Mouse (Mus musculus): ENCODE results near the gene Myt1l. TPM values are rescaled to one million over a fixed set of nuclear protein-coding genes. Genes with fewer than 3 reads are reported as not detected.

The Myt1l gene
- polyA plus RNA-seq, 1 experiment from 2014 or later = 1.2 TPM

- Histone ChIP-seq H3K9ac (ENCODE audit: low read depth, low read length) (no peak overlapping the region), H3K27me3 (replicated peaks; ENCODE audit: control insufficient read depth, insufficient read depth, low read length) (no peaks in the 10 kb centered on the region), H3K36me3 (ENCODE audit: control insufficient read depth, insufficient read depth) (no peaks in the 10 kb centered on the region), H3K4me1 (replicated peaks; ENCODE audit: control insufficient read depth, insufficient read depth, low read length) (no peaks in the 10 kb centered on the region), H3K4me3 (ENCODE audit: low read depth, low read length) (no peak overlapping the region), H3K27ac (ENCODE audit: low read depth, low read length) (no peak overlapping the region), H3K9me3 (ENCODE audit: control insufficient read depth) (no peaks in the 10 kb centered on the region), H3K4me2 (replicated peaks; ENCODE audit: low read depth) (no peak overlapping the region)
- no peak for TF ChIP-seq CTCF (IDR thresholded peaks at IDR 0.05; ENCODE audit: low read depth)
- no peak for ATAC-seq
Observed at GRCm38 (mm10) chr12:29772401-29772800, 244.2 kb downstream of the Myt1l start.

- Histone ChIP-seq H3K9me3 (ENCODE audit: control insufficient read depth) (no peaks in the 10 kb centered on the region), H3K4me2 (replicated peaks; ENCODE audit: low read depth) (no peak overlapping the region), H3K27me3 (replicated peaks; ENCODE audit: control insufficient read depth, insufficient read depth, low read length) (no peaks in the 10 kb centered on the region), H3K36me3 (ENCODE audit: control insufficient read depth, insufficient read depth) (no peaks in the 10 kb centered on the region), H3K27ac (ENCODE audit: low read depth, low read length) (no peak overlapping the region), H3K4me3 (ENCODE audit: low read depth, low read length) (no peak overlapping the region), H3K4me1 (replicated peaks; ENCODE audit: control insufficient read depth, insufficient read depth, low read length) (no peaks in the 10 kb centered on the region), H3K9ac (ENCODE audit: low read depth, low read length) (no peak overlapping the region)
- ATAC-seq = no peak
- TF ChIP-seq CTCF (IDR thresholded peaks at IDR 0.05; ENCODE audit: low read depth) = no peak
- 81% methylated on average over 2 of the region's 2 CpGs for WGBS
Observed at GRCm38 (mm10) chr12:29778901-29779300, 250.7 kb downstream of the Myt1l start.

DNA sequence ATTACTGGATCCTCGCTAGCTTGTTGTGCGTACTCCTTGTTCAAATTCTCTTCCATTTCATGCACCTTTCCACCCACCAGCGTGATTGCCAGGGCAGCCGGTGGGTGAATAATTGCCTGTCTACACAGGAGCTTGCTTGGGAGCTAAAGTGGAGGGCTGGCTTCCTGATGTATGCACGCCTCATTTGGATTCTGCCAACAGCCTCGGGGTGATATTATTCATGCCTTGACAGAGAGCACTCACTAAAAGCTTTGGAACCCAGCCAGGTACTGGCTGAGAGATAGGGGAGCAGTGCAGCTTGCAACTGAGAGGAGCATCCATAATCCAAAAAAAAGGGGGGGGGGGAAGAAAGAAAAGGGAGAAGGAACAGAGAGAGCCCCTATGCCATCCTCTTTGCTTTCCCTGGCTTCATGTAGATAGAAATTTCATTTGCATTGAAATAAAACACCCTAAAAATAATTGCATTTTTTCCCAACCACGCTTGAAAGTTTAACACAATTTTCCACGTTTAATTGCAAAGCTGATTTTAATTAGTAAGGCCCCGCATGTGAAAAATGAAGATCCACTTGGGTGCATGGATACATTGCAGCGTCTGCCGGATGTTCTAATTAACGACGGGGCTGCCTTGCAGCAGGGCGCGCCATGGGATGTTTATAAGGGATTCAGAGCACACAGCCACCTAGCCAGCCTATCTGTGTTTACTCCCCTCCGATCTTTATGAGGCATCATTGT, 261.3 kb downstream of the Myt1l start:
- H3K27ac ChIP-seq (ENCODE audit: low read depth, low read length) = no peak overlapping the region
- WGBS = 30% methylated on average over 16 of the region's 16 CpGs
- no peaks in the 10 kb centered on the region for H3K36me3 ChIP-seq (ENCODE audit: control insufficient read depth, insufficient read depth)
- no peak overlapping the region for H3K9ac ChIP-seq (ENCODE audit: low read depth, low read length)
- no peak for ATAC-seq
- H3K9me3 ChIP-seq (ENCODE audit: control insufficient read depth) = no peaks in the 10 kb centered on the region
- H3K27me3 ChIP-seq (replicated peaks; ENCODE audit: control insufficient read depth, insufficient read depth, low read length) = no peaks in the 10 kb centered on the region
- no peak for TF ChIP-seq CTCF (IDR thresholded peaks at IDR 0.05; ENCODE audit: low read depth)
- H3K4me1 ChIP-seq (replicated peaks; ENCODE audit: control insufficient read depth, insufficient read depth, low read length) = no peaks in the 10 kb centered on the region
- H3K4me2 ChIP-seq (replicated peaks; ENCODE audit: low read depth) = no peak overlapping the region
- no peak overlapping the region for H3K4me3 ChIP-seq (ENCODE audit: low read depth, low read length)

- WGBS = 26% methylated on average over 4 of the region's 4 CpGs
- H3K36me3 ChIP-seq (ENCODE audit: control insufficient read depth, insufficient read depth) = no peaks in the 10 kb centered on the region
- H3K27me3 ChIP-seq (replicated peaks; ENCODE audit: control insufficient read depth, insufficient read depth, low read length) = no peaks in the 10 kb centered on the region
- H3K9me3 ChIP-seq (ENCODE audit: control insufficient read depth) = no peaks in the 10 kb centered on the region
- H3K4me3 ChIP-seq (ENCODE audit: low read depth, low read length) = no peak overlapping the region
- no peaks in the 10 kb centered on the region for H3K4me1 ChIP-seq (replicated peaks; ENCODE audit: control insufficient read depth, insufficient read depth, low read length)
- ATAC-seq = no peak
- no peak overlapping the region for H3K27ac ChIP-seq (ENCODE audit: low read depth, low read length)
- H3K4me2 ChIP-seq (replicated peaks; ENCODE audit: low read depth) = no peak overlapping the region
- no peak for TF ChIP-seq CTCF (IDR thresholded peaks at IDR 0.05; ENCODE audit: low read depth)
- no peak overlapping the region for H3K9ac ChIP-seq (ENCODE audit: low read depth, low read length)
Observed at GRCm38 (mm10) chr12:29790051-29790386, 261.8 kb downstream of the Myt1l start.

DNA sequence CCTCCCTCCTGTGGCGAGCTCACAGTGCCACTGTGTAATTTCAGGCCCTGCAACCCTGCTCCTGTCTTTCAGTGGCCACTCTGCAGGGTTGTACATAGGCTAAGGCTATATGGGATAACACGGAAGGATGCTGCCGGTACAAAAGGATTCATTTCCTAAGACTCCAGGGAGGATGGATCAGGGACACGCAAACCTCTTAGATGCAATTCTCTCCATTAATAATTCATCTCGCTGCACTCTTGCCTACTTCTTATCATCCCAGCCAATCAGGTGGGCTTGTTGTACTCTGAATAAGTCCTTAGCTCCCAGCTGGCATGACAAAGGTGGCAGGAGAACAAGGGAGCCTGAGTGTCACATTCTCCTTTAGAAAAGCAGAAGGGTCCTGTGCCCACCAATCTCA, 264.8 kb downstream of the Myt1l start:
- 78% methylated on average over 5 of the region's 5 CpGs for WGBS
- H3K27ac ChIP-seq (ENCODE audit: low read depth, low read length) = no peak overlapping the region
- no peaks in the 10 kb centered on the region for H3K4me1 ChIP-seq (replicated peaks; ENCODE audit: control insufficient read depth, insufficient read depth, low read length)
- H3K4me2 ChIP-seq (replicated peaks; ENCODE audit: low read depth) = no peak overlapping the region
- no peak overlapping the region for H3K4me3 ChIP-seq (ENCODE audit: low read depth, low read length)
- TF ChIP-seq CTCF (IDR thresholded peaks at IDR 0.05; ENCODE audit: low read depth) = no peak
- no peaks in the 10 kb centered on the region for H3K27me3 ChIP-seq (replicated peaks; ENCODE audit: control insufficient read depth, insufficient read depth, low read length)
- H3K9ac ChIP-seq (ENCODE audit: low read depth, low read length) = no peak overlapping the region
- ATAC-seq = no peak
- no peaks in the 10 kb centered on the region for H3K36me3 ChIP-seq (ENCODE audit: control insufficient read depth, insufficient read depth)
- H3K9me3 ChIP-seq (ENCODE audit: control insufficient read depth) = no peaks in the 10 kb centered on the region

DNA sequence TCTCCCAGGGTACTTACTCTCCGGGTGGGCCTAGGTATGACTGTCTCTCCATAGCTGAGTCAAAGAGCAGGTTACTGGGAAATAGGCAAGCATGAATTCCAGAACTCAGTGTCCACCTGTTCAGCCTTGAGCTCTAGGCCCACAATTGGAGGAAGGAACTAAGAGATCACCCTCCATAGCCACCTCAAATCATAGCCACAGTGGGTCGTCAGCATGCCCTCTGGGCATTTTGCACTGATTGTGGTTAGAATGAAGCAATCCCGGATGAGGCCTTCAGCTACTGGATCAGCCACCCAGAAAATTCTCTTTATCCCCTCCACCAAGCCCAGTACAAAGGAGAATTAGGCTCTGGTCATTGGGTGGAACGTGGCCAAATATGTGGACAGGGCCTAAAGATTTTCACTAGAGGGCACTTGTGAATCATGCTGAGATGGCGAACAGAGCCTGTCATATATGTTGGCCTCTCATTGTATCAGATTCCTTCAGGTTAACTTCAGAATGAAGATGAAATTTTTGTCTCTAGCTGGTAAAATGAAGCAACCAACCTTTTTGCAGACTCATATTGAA, 267.0 kb downstream of the Myt1l start:
- no peak overlapping the region for H3K4me2 ChIP-seq (replicated peaks; ENCODE audit: low read depth)
- no peaks in the 10 kb centered on the region for H3K27me3 ChIP-seq (replicated peaks; ENCODE audit: control insufficient read depth, insufficient read depth, low read length)
- H3K27ac ChIP-seq (ENCODE audit: low read depth, low read length) = no peak overlapping the region
- H3K9ac ChIP-seq (ENCODE audit: low read depth, low read length) = no peak overlapping the region
- no peak for ATAC-seq
- no peaks in the 10 kb centered on the region for H3K9me3 ChIP-seq (ENCODE audit: control insufficient read depth)
- TF ChIP-seq CTCF (IDR thresholded peaks at IDR 0.05; ENCODE audit: low read depth) = peak; percentile 55
- WGBS = 74% methylated on average over 5 of the region's 5 CpGs
- H3K4me3 ChIP-seq (ENCODE audit: low read depth, low read length) = no peak overlapping the region
- 0 out of 2 replicates have a peak, but pooled peaks cover 3% of the 10 kb centered on the region for H3K4me1 ChIP-seq (replicated peaks; ENCODE audit: control insufficient read depth, insufficient read depth, low read length)
- H3K36me3 ChIP-seq (ENCODE audit: control insufficient read depth, insufficient read depth) = no peaks in the 10 kb centered on the region

Data from intestine, postnatal 0 days (tissue).